Mouse (Mus musculus) liver, adult 2 months (tissue): Measurements from ENCODE around the gene Acox3.

ENCODE experiments used
- CTCF ChIP-seq: fragments of 200-500 bp; IDR thresholded peaks from 2 replicates; pipeline ENCODE4 v1.5.1; 2011; ENCODE audit warnings: low read depth, low read length, control low read depth
- POLR2A ChIP-seq: fragments of 200-500 bp; IDR thresholded peaks from 2 replicates; pipeline ENCODE4 v1.6.1; 2011; ENCODE audit warnings: low read length, control low read depth; ENCODE audit not compliant: insufficient read depth; ENCODE audit errors: extremely low read depth

- TF ChIP-seq CTCF (no peak), POLR2A (no peak)
Observed at GRCm38 (mm10) chr5:35541059-35541790, 41.6 kb upstream of the Acox3 start.
